Mouse (Mus musculus) small intestine, adult 2 months (tissue): ENCODE data around the gene Bcas3.

Source experiments
- CTCF ChIP-seq: fragments of 200-500 bp; IDR thresholded peaks from 2 replicates; pipeline ENCODE4 v1.5.1; 2012; ENCODE audit warnings: low read depth, mild to moderate bottlenecking, control low read depth, inconsistent platforms, low read length, moderate library complexity, mixed read lengths; ENCODE audit not compliant: insufficient replicate concordance, insufficient read length; ENCODE audit errors: extremely low read depth
- POLR2A ChIP-seq: fragments of 200-500 bp; IDR thresholded peaks from 2 replicates; pipeline ENCODE4 v1.6.1; 2012; ENCODE audit warnings: low read depth, mild to moderate bottlenecking, control low read depth, inconsistent platforms, low read length, moderate library complexity

DNA sequence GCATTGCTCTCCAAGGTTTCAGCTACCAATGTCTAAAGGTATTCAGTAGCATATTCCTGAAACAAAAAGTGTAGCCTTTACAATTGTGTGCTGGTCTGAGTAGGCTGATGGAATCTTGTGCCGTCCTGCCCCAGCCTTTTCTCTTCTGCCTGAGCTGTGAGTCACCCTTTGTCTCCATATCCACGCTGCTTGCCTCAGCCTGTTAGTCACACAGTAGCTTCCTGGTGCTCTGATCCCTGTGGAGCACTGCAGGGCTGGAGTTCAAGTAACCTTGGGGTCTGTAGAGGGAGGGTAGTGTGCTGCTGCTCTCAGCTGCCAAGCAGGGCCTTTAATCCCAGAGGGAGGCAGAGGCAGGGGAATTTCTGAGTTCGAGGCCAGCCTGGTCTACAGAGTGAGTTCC, 14.9 kb downstream of the Bcas3 start:
- TF ChIP-seq CTCF (no peak), POLR2A (no peak)
